Mouse (Mus musculus): Measurements from ENCODE around the gene Ap4b1. TPM values are rescaled to one million over a fixed set of nuclear protein-coding genes. Genes with fewer than 3 reads are reported as not detected.

Gene Ap4b1
- 21.6 to 28.1 TPM (median 26.1 TPM) in 4 replicates for total RNA-seq (2023)

GRCm38 (mm10) chr3:103808891-103809798 is at the start of gene Ap4b1, which contains the start of the genes Dclre1b and Gm43064:
Gene Ap4b1, plus strand, starts transcription at chr3:103809520.
Gene Dclre1b, minus strand, starts transcription at chr3:103809444.
Gene Gm43064, plus strand, starts transcription at chr3:103809573.

DNA sequence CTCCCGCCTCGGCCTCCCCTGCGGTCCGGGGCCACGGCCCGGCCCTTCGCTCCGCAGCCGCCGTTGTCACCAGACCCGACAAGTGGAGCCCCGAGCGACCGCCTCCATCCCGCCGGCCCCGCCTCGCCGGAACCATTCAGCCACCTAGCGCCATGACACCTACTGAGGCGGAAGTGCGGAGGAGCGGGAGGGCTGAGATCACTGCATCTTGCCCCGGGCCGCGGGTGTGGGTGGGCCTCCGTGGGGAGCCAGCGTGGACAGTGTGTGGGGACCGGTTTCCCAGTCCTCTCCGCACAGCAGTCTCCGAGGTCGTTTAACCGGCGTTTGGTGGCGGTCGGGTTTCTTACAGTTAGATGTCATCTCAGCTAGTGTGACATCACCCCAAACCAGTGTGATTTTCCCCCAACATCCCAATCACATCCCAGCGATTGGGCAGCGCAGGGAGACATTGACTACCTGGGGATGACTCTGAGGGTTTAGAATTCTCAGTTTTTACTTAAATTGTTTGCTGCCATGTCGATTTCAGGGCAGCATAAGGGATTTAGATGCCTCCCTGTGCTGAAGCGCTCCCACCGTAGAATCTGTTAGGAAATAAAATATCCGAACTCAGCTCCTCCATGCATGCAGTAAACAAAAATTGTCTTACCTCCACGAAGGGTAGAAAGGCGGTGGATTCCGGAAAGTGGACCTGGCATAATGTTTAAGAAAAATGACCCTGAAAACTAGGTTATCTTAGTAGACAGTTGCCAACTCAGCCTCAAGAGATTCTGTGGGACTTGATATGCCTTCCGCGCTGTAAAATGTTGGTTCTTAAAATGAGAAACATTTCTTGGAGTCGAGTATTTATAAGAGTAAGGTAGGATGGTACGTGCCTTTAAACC is 17.9 kb upstream of the Ap4b1 start, which contains the start of gene Hipk1:
TSS of gene Hipk1 (minus strand) at position 334 of the 881 bp plus-strand sequence.

DNA sequence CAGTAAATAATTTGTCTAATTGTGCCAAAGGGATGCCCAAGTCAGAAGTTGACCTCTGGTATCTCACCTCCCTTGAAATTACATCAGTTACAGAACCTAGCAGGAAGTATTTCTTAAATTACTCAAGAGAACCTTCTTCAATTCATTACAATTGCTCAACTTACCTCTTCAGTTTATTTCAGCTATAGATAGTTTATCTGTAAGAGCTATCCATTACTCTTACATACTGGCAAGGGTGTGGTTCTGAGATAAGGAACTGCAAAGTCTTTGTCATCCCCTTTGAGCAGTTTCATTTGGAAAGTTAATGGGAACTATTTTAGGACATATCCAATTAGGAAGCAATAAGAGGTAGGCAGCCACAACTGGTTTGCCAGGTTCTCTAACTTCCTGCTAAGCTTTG is 23.1 kb downstream of the Ap4b1 start, which contains the start of gene Bcl2l15:
TSS of gene Bcl2l15 (plus strand) at position 176 of the 400 bp plus-strand sequence.

DNA sequence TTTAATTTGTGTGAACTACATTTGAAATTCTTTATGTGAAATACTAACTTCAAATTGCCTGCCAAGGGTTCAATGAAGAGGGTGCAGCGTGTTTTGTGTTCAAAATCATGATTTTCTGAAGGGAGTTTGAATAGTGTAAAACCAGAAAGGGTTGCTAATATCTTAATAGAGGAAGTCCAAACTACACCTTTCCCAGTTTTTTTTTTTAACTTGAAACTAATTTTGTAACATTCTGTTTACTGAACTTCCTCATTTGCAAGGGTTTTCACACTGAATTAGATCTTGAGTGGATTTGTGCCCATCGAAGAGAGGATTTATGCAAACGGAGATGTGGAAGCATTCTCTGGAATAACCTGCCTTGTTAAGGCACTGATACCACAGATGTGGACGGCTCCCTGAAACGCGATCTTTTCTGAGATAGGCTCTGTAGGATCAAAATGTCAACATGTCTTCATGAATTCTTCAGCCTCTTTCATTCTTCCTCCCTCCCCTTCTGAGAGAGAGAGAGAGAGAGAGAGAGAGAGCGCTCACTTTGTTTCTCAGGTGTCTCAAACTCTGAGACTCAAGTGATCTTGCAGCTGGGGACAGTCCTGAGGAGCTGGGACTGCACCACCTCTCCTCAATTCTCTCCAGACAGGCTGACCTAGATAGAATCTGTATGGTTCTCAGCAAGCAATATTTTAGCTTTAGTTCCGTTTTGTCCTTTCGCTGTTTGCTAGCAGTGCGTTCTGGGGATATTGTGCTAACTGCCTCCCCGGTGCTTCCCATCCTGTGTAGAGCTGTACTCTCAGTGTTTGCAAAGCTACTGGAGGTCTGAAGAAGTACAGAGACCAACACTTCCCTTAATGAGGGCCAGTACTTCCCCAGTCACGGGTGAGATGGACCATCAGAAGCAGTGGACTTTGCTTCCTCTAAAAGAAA is 49.8 kb downstream of the Ap4b1 start, which contains the start of gene Ptpn22:
TSS of gene Ptpn22 (plus strand) at position 915 of the 921 bp plus-strand sequence.

Other genes starting within 250 kb of the Ap4b1 start
- not detected in 4 replicates for gene Syt6, start 234.3 kb upstream of the Ap4b1 start, total RNA-seq (2023)
- gene Atg4a-ps, start 163.5 kb upstream of the Ap4b1 start, total RNA-seq (2023) = 0.29 TPM in 1 of 4 replicates, not detected in the others
- 1.2 to 1.7 TPM (median 1.5 TPM) in 4 replicates for gene Olfml3, start 71.5 kb upstream of the Ap4b1 start, total RNA-seq (2023)
- gene Gm10964, start 70.2 kb upstream of the Ap4b1 start, total RNA-seq (2023) = not detected in 4 replicates
- gene Hipk1, start 18.0 kb upstream of the Ap4b1 start, total RNA-seq (2023) = 200 to 222 TPM (median 217 TPM) in 4 replicates
- 15.8 to 19.9 TPM (median 18.3 TPM) in 4 replicates for gene Dclre1b, start 76 bp upstream of the Ap4b1 start, total RNA-seq (2023)
- 0.81 to 2.1 TPM (median 1.4 TPM) in 4 replicates for gene Gm43064, start 53 bp downstream of the Ap4b1 start, total RNA-seq (2023)
- 0.75 to 0.78 TPM in 2 of 4 replicates, not detected in the others for gene Bcl2l15, start 23.1 kb downstream of the Ap4b1 start, total RNA-seq (2023)
- 72.0 to 84.2 TPM (median 75.4 TPM) in 4 replicates for gene Ptpn22, start 50.3 kb downstream of the Ap4b1 start, total RNA-seq (2023)
- gene Rsbn1, start 104.6 kb downstream of the Ap4b1 start, total RNA-seq (2023) = 46.0 to 51.4 TPM (median 48.4 TPM) in 4 replicates
- gene Phtf1, start 158.6 kb downstream of the Ap4b1 start, total RNA-seq (2023) = 21.0 to 23.7 TPM (median 21.7 TPM) in 4 replicates